Mouse (Mus musculus) forebrain, embryonic 15.5 days (tissue): ENCODE measurements around the gene Enox2. TPM values are rescaled to one million over a fixed set of nuclear protein-coding genes. Genes with fewer than 3 reads are reported as not detected.
A peak's percentile ranks its signal among the peaks of the same experiment; 100 is the strongest.
"Not testable (repeated sequence)": the region's sequence is repeated elsewhere in the genome, so short reads cannot be mapped to it uniquely, and the experiment has no call there.

ENCODE experiments used
- ATAC-seq: fragments of 200-750 bp; cut with Nextera tagmentation; replicated peaks from 2 replicates; pipeline ENCODE4 v1.8.0; 2017; ENCODE audit warnings: mild to moderate bottlenecking, moderate TSS enrichment, moderate library complexity
- H3K27ac ChIP-seq: fragments of 300-500 bp; sonication (generic); replicated peaks from 2 replicates; pipeline ENCODE4 v1.5.1; 2015; ENCODE audit warnings: mild to moderate bottlenecking, inconsistent platforms
- H3K27me3 ChIP-seq: fragments of 300-500 bp; sonication (generic); 2 replicates; pipeline ENCODE4 v1.6.1; 2015; ENCODE audit warnings: inconsistent platforms
- H3K36me3 ChIP-seq: fragments of 300-500 bp; sonication (generic); 2 replicates; pipeline ENCODE4 v1.6.1; 2015; ENCODE audit warnings: mild to moderate bottlenecking, inconsistent platforms
- H3K4me1 ChIP-seq: fragments of 300-500 bp; sonication (generic); 2 replicates; pipeline ENCODE4 v1.6.1; 2015; ENCODE audit warnings: inconsistent platforms
- H3K4me2 ChIP-seq: fragments of 300-500 bp; sonication (generic); replicated peaks from 2 replicates; pipeline ENCODE4 v1.6.1; 2015; ENCODE audit warnings: mild to moderate bottlenecking, inconsistent platforms
- H3K4me3 ChIP-seq: fragments of 300-500 bp; sonication (generic); 2 replicates; pipeline ENCODE4 v1.5.1; 2015; ENCODE audit warnings: mild to moderate bottlenecking, inconsistent platforms
- H3K9ac ChIP-seq: fragments of 300-500 bp; sonication (generic); replicated peaks from 2 replicates; pipeline ENCODE4 v1.6.1; 2015; ENCODE audit warnings: mild to moderate bottlenecking, inconsistent platforms
- H3K9me3 ChIP-seq: fragments of 300-500 bp; sonication (generic); 2 replicates; pipeline ENCODE4 v1.6.1; 2016; ENCODE audit warnings: inconsistent platforms
- WGBS: fragments of 180-500 bp; shearing (Covaris S2); methylation state at CpG from one replicate; pipeline ENCODE4 v1.1.7; 2015; ENCODE audit warnings: mixed read lengths; 5-methylcytosine and 5-hydroxymethylcytosine counted together
- polyA plus RNA-seq: library from polyadenylated mRNA; unstranded; fragments of >200 nt; fragmentation: Nextera tagmentation; extraction: Ambion mirVana; gene quantifications from 2 replicates; pipeline ENCODE4 v1.2.1, GENCODE M21; 2015

Gene Enox2
- polyA plus RNA-seq, 1 experiment from 2014 or later, result 8.5 TPM

DNA sequence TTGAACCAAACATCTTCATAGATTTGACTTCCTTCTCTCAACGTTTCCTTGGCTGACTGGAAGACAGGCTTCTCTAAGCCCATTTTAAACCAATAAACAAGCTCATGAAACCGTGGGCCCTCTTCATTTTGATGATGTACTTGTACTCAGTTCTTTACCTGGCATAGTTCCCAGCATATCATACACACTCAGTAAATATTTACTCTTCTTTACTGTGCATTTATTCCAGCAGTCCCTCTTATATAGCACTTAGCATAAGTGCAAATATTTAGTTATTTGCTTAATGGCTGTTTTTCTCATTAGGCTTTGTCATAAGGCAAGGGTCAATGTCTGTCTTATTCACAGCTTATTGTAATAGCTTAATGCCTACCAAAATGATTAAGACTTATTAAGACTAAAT lies 133.8 kb downstream of the Enox2 start:
- Histone ChIP-seq H3K36me3 (no peaks in the 10 kb centered on the region), H3K4me2 (no peak overlapping the region), H3K9me3 (no peaks in the 10 kb centered on the region), H3K27ac (no peak overlapping the region), H3K27me3 (no peaks in the 10 kb centered on the region), H3K9ac (no peak overlapping the region), H3K4me1 (no peaks in the 10 kb centered on the region), H3K4me3 (no peak overlapping the region)
- ATAC-seq, result no peak
- WGBS, result 60% methylated on average over 2 of the region's 2 CpGs

DNA sequence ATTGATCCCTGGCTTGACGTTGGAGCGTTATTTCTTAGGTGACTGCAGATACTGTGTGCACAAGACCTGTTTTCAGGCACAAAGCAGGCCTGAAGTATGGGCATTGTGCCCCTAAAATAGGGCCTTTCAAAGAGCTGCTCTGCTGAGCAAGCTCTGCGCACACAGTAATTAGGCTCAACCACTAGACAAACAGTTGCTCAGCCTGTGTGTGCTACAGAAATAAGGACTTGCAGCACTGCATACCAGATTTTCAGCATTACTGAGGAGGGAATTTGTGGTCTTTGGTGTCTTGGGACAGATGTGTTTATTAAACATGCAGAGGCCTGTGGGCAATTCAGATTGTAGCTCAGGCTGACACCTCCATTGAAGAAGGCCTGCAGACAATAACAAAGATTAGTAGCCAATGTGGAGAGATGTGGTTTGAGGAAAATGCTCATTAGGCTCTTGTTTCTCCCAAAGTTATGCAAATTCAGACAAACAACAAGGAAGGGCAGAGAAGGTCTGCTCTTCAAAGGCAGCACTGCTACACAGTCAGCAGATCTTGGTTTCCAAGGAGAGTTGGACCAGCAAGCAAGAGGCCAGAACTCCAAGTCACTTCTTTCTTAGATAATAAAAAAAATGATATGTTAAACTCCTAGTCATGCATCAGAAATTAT lies 163.2 kb downstream of the Enox2 start:
- Histone ChIP-seq H3K4me3 (no peak overlapping the region), H3K27me3 (no peaks in the 10 kb centered on the region), H3K36me3 (no peaks in the 10 kb centered on the region), H3K4me2 (no peak overlapping the region), H3K27ac (no peak overlapping the region), H3K9me3 (no peaks in the 10 kb centered on the region), H3K9ac (no peak overlapping the region), H3K4me1 (0 out of 2 replicates have a peak, but pooled peaks cover 3% of the 10 kb centered on the region)
- 33% methylated on average over 3 of the region's 3 CpGs for WGBS
- ATAC-seq, result peak; percentile 95

GRCm38 (mm10) chrX:49116465-49116864 lies 171.6 kb downstream of the Enox2 start:
- Histone ChIP-seq H3K27ac (no peak overlapping the region), H3K36me3 (no peaks in the 10 kb centered on the region), H3K4me2 (no peak overlapping the region), H3K9ac (no peak overlapping the region), H3K9me3 (no peaks in the 10 kb centered on the region), H3K4me1 (no peaks in the 10 kb centered on the region), H3K27me3 (no peaks in the 10 kb centered on the region), H3K4me3 (no peak overlapping the region)
- no peak for ATAC-seq
- 80% methylated on average over 3 of the region's 3 CpGs for WGBS

DNA sequence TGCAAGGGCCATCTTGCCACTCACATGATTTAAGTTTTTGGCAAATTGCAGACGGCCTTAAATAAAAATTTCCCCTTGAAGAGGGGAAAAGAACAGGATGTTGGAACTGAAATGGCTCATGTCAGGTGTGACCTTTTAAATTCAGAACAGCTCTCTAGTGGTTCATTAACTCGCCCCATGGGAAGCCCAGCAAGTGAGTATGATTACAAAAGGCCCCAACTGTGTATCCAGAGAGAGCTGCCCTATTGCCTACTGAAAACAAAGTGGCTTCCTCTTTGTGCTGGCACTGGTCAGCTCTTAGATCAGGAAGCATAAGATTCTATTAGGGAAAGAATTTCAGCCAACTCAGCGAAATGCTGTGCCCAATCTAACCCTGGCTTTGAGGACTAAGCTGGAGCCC lies 175.6 kb downstream of the Enox2 start:
- no peaks in the 10 kb centered on the region for H3K9me3 ChIP-seq
- no peaks in the 10 kb centered on the region for H3K36me3 ChIP-seq
- H3K27me3 ChIP-seq, result no peaks in the 10 kb centered on the region
- 19% methylated on average over 3 of the region's 3 CpGs for WGBS
- no peak overlapping the region for H3K9ac ChIP-seq
- ATAC-seq, result no peak
- H3K4me1 ChIP-seq, result no peaks in the 10 kb centered on the region
- H3K27ac ChIP-seq, result no peak overlapping the region
- no peak overlapping the region for H3K4me3 ChIP-seq
- H3K4me2 ChIP-seq, result no peak overlapping the region

DNA sequence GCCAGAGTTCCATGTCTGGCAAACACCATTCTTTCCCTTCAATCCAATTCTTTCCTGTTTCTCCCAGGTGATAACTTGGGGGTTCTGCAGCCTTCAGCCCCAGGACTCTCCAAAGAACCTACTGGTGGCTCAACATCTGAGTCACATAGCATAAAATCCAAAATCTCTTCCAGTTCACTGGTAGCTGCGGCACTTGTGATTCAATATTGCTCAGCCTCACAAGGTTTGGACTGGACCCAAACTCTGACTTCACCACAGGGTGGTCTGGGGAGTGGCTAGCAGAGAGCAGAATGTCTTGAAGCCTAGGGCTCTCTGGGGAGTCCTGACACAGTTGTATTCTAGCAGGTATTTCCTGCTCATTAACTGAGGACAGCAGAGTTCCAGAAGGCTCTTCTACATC lies 187.5 kb downstream of the Enox2 start:
- not testable (repeated sequence) for H3K36me3 ChIP-seq, H3K27me3 ChIP-seq, H3K9ac ChIP-seq, H3K4me2 ChIP-seq, H3K9me3 ChIP-seq, H3K4me1 ChIP-seq, ATAC-seq, H3K27ac ChIP-seq, H3K4me3 ChIP-seq
- 63% methylated on average over 1 of the region's 1 CpGs for WGBS

- Histone ChIP-seq H3K9ac (no peak overlapping the region), H3K36me3 (no peaks in the 10 kb centered on the region), H3K4me1 (no peaks in the 10 kb centered on the region), H3K9me3 (no peaks in the 10 kb centered on the region), H3K27ac (no peak overlapping the region), H3K4me2 (no peak overlapping the region), H3K4me3 (no peak overlapping the region), H3K27me3 (no peaks in the 10 kb centered on the region)
- no peak for ATAC-seq
- 28% methylated on average over 2 of the region's 2 CpGs for WGBS
Observed at GRCm38 (mm10) chrX:49096249-49096648, 191.8 kb downstream of the Enox2 start.

DNA sequence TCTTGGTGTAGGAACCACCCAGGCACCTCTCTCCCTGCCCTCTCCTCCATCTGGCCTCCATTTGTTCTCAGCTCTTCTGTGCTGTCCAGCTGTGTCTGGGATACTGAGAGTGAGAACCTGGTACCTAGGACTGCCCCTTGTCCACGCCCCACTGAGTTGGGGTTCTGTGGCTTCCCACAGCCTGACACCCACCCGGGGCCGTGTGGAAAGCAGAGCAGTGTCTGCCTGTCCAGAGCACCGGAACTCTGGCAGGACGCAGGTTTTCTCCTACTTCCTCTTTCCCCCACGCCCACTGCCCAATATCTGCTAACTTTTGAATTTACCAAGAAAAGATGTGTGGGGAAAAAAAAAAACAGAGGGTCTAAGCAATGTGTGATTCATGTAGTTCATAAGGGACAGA lies 213.0 kb downstream of the Enox2 start:
- no peak overlapping the region for H3K4me3 ChIP-seq
- no peaks in the 10 kb centered on the region for H3K9me3 ChIP-seq
- H3K9ac ChIP-seq, result no peak overlapping the region
- WGBS, result 94% methylated on average over 6 of the region's 6 CpGs
- H3K36me3 ChIP-seq, result no peaks in the 10 kb centered on the region
- ATAC-seq, result no peak
- H3K27me3 ChIP-seq, result no peaks in the 10 kb centered on the region
- H3K4me2 ChIP-seq, result no peak overlapping the region
- H3K4me1 ChIP-seq, result 0 out of 2 replicates have a peak, but pooled peaks cover 3% of the 10 kb centered on the region
- H3K27ac ChIP-seq, result no peak overlapping the region

DNA sequence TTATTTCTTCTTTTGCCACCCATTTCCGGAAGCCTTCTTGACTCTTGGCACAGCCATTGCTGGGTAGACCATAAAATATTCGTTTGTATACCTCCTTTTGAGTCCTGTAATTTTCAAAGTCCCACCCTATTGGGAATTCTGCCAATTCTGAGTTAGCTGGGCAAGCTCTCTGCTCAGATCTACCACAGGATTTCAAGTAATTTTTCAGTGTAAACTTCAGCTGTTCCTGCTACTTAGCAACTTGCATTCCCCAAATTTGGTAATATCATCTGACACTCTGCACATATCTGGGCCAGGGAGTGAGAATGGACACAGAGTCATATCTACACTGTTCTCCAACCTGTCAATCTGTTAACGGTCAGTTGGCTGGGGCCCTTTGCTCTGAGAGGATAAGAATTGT lies 214.5 kb downstream of the Enox2 start:
- H3K27me3 ChIP-seq, result no peaks in the 10 kb centered on the region
- 0 out of 2 replicates have a peak, but pooled peaks cover 3% of the 10 kb centered on the region for H3K4me1 ChIP-seq
- ATAC-seq, result no peak
- H3K36me3 ChIP-seq, result no peaks in the 10 kb centered on the region
- no peaks in the 10 kb centered on the region for H3K9me3 ChIP-seq
- WGBS, result 59% methylated on average over 3 of the region's 3 CpGs
- no peak overlapping the region for H3K9ac ChIP-seq
- H3K4me3 ChIP-seq, result no peak overlapping the region
- H3K4me2 ChIP-seq, result no peak overlapping the region
- no peak overlapping the region for H3K27ac ChIP-seq

- H3K4me2 ChIP-seq, result no peak overlapping the region
- ATAC-seq, result no peak
- no peaks in the 10 kb centered on the region for H3K27me3 ChIP-seq
- H3K36me3 ChIP-seq, result no peaks in the 10 kb centered on the region
- H3K9ac ChIP-seq, result no peak overlapping the region
- H3K27ac ChIP-seq, result no peak overlapping the region
- H3K9me3 ChIP-seq, result no peaks in the 10 kb centered on the region
- H3K4me3 ChIP-seq, result no peak overlapping the region
- H3K4me1 ChIP-seq, result no peaks in the 10 kb centered on the region
Observed at GRCm38 (mm10) chrX:49045118-49045517, 242.9 kb downstream of the Enox2 start.

- WGBS, result 72% methylated on average over 5 of the region's 5 CpGs
- ATAC-seq, result no peak
- H3K4me1 ChIP-seq, result no peaks in the 10 kb centered on the region
- no peak overlapping the region for H3K4me3 ChIP-seq
- no peaks in the 10 kb centered on the region for H3K9me3 ChIP-seq
- H3K36me3 ChIP-seq, result no peaks in the 10 kb centered on the region
- H3K4me2 ChIP-seq, result no peak overlapping the region
- H3K9ac ChIP-seq, result no peak overlapping the region
- no peaks in the 10 kb centered on the region for H3K27me3 ChIP-seq
- no peak overlapping the region for H3K27ac ChIP-seq
Observed at GRCm38 (mm10) chrX:49009746-49010145, 278.3 kb downstream of the Enox2 start.

GRCm38 (mm10) chrX:49005655-49006054 lies 282.4 kb downstream of the Enox2 start:
- 83% methylated on average over 1 of the region's 1 CpGs for WGBS
- no peak overlapping the region for H3K4me3 ChIP-seq
- H3K9me3 ChIP-seq, result no peaks in the 10 kb centered on the region
- H3K27ac ChIP-seq, result no peak overlapping the region
- H3K9ac ChIP-seq, result no peak overlapping the region
- no peaks in the 10 kb centered on the region for H3K4me1 ChIP-seq
- ATAC-seq, result no peak
- no peaks in the 10 kb centered on the region for H3K36me3 ChIP-seq
- no peaks in the 10 kb centered on the region for H3K27me3 ChIP-seq
- H3K4me2 ChIP-seq, result no peak overlapping the region

DNA sequence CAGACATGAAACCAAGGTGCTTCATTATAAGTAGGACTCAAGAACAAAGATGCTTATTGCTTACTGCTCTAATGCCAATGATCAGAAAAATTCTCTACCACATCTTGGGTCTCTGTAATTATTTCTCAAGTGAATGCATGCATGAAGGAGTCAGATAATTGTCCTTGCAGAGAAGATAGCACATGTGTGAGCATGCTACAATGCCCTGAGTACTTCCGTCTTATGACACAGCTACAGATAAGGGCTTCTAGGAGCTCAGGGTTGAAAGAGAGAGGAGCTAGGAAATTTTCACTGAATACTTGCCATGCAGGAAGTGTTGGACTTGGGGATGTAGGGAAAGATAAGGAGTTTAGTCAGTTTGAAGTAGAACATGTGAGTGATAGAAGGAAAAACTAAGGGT lies 285.2 kb downstream of the Enox2 start:
- Histone ChIP-seq H3K9me3 (no peaks in the 10 kb centered on the region), H3K4me3 (no peak overlapping the region), H3K9ac (no peak overlapping the region), H3K4me1 (no peaks in the 10 kb centered on the region), H3K27me3 (no peaks in the 10 kb centered on the region), H3K4me2 (no peak overlapping the region), H3K27ac (no peak overlapping the region), H3K36me3 (no peaks in the 10 kb centered on the region)
- WGBS, result 93% methylated on average over 1 of the region's 1 CpGs
- ATAC-seq, result no peak

DNA sequence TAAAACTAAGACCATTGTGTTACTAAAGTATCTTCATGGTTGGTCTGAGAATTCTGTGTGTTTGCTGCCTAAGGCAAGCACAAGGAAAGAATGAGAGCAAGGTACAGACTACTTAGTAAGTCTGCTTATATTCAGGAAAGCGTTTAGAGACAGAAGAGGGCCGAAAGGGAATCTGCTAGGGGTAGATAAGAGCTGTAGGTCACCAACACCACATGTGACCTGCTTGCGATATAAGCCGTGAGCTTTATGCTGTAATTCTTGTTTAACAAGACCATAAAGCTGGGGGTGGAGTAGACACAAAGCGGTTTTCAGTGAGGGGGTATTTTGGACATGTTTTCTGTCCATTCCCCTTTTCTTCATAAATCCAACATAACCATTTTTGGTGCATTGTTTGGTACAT lies 302.4 kb downstream of the Enox2 start:
- no peak overlapping the region for H3K4me2 ChIP-seq
- no peaks in the 10 kb centered on the region for H3K4me1 ChIP-seq
- 80% methylated on average over 5 of the region's 5 CpGs for whole genome bisulfite sequencing
- no peak overlapping the region for H3K4me3 ChIP-seq
- no peaks in the 10 kb centered on the region for H3K36me3 ChIP-seq
- ATAC-seq, result no peak
- H3K27ac ChIP-seq, result no peak overlapping the region
- no peaks in the 10 kb centered on the region for H3K9me3 ChIP-seq
- no peaks in the 10 kb centered on the region for H3K27me3 ChIP-seq
- no peak overlapping the region for H3K9ac ChIP-seq
